Comparison of ENCODE assay signal across 26 mouse cellular contexts in genomic region chr11:17655840-17656239, GRCm38 (mm10).
DNase-seq lines count a peak whose midpoint lies in the region; ATAC-seq and TF ChIP-seq lines count a peak whose summit lies in the region.
"Had no signal": no experiment of that assay in that cellular context is flagged by ENCODE, and none has a peak within 500 bp of the region (broad histone marks: within the 10 kb centered on the region; RNA-seq: fewer than 3 reads in every experiment).

No protein-coding gene starts in this region.

- no peaks in the 10 kb centered on the region for H3K36me3 ChIP-seq in forebrain, postnatal 0 days (ENCODE audit: insufficient read depth)
- H3K36me3 ChIP-seq in forebrain, embryonic 10.5 days (replicated peaks): no peaks in the 10 kb centered on the region
- H3K36me3 ChIP-seq: embryonic facial prominence, embryonic 10.5 days; embryonic facial prominence, embryonic 12.5 days; forebrain, embryonic 12.5 days; G1E had no signal

- no peaks in the 10 kb centered on the region for H3K27me3 ChIP-seq in forebrain, postnatal 0 days (ENCODE audit: insufficient read depth, low read length)
- H3K27me3 ChIP-seq in forebrain, embryonic 10.5 days (ENCODE audit: poor library complexity, severe bottlenecking): no peaks in the 10 kb centered on the region
- H3K27me3 ChIP-seq: CH12.LX; embryonic facial prominence, embryonic 12.5 days; forebrain, embryonic 12.5 days; Patski had no signal

- no peaks in the 10 kb centered on the region for H3K9me3 ChIP-seq in forebrain, postnatal 0 days (ENCODE audit: low read length)
- H3K9me3 ChIP-seq in forebrain, embryonic 10.5 days: no peaks in the 10 kb centered on the region
- H3K9me3 ChIP-seq: embryonic facial prominence, embryonic 10.5 days; embryonic facial prominence, embryonic 12.5 days; forebrain, embryonic 12.5 days; G1E had no signal

- ATAC-seq in forebrain, postnatal 0 days: peak; percentile 47
- ATAC-seq: activated CD4-positive, CD25-positive, alpha-beta regulatory T cell, adult 4 months; CD4-positive, CD25-positive, alpha-beta regulatory T cell, adult 4 months; forebrain, embryonic 14.5 days; forebrain, embryonic 16.5 days; Patski had no signal

- H3K4me1 ChIP-seq in forebrain, postnatal 0 days (ENCODE audit: insufficient read depth): no peaks in the 10 kb centered on the region
- H3K4me1 ChIP-seq in forebrain, embryonic 10.5 days: no peaks in the 10 kb centered on the region
- H3K4me1 ChIP-seq: embryonic facial prominence, embryonic 10.5 days; embryonic facial prominence, embryonic 12.5 days had no signal

- no peak overlapping the region for H3K4me2 ChIP-seq in forebrain, postnatal 0 days (ENCODE audit: low read depth)
- H3K4me2 ChIP-seq: embryonic facial prominence, embryonic 12.5 days; forebrain, embryonic 12.5 days had no signal

- 75% methylated on average over 2 of the region's 2 CpGs for WGBS in forebrain, postnatal 0 days
- WGBS in forebrain, embryonic 10.5 days: 90% methylated on average over 2 of the region's 2 CpGs

- DNase-seq in forebrain, postnatal 0 days: peak; percentile 53
- DNase-seq in forebrain, embryonic 10.5 days (ENCODE audit: extremely low spot score, low spot score): no peak
- peak; percentile 8 to 57 for DNase-seq in frontal cortex, adult 2 months (ENCODE audit: extremely low spot score in 1 of 2, low spot score in 1 of 2)
- no peak for DNase-seq in frontal cortex, postnatal 14 days (ENCODE audit: low spot score in 2 of 2)
- DNase-seq in right cerebral cortex, postnatal 10 days (ENCODE audit: low spot score in 2 of 2): peak; percentile 60 to 67
- no peak for DNase-seq in right cerebral cortex, postnatal 36 days (ENCODE audit: low spot score in 2 of 2)
- peak; percentile 50 for DNase-seq in brain, adult 2 months (ENCODE audit: low read depth, low spot score)
- DNase-seq in thymus, postnatal 36 days: no peak
- DNase-seq: adrenal gland, adult 8-10 months; adrenal gland, postnatal 14 days; B cell, adult 2 months; cerebellum, adult 11-12 months; cerebellum, adult 2 months; cerebellum, adult 9-10 months; cerebellum, postnatal 10 days; cerebellum, postnatal 25 days had no signal

- no peak overlapping the region for H3K9ac ChIP-seq in forebrain, postnatal 0 days
- H3K9ac ChIP-seq: embryonic facial prominence, embryonic 12.5 days; forebrain, embryonic 12.5 days had no signal

- no peak for TF ChIP-seq CTCF in forebrain, postnatal 0 days (IDR thresholded peaks at IDR 0.05; ENCODE audit: low read depth)

- no peak overlapping the region for H3K27ac ChIP-seq in forebrain, postnatal 0 days (ENCODE audit: low read depth, low read length)
- H3K27ac ChIP-seq in forebrain, embryonic 10.5 days: no peak overlapping the region
- H3K27ac ChIP-seq: embryonic facial prominence, embryonic 10.5 days; embryonic facial prominence, embryonic 12.5 days; forebrain, embryonic 12.5 days had no signal

- no peak overlapping the region for H3K4me3 ChIP-seq in forebrain, postnatal 0 days (ENCODE audit: low read depth, low read length)
- no peak overlapping the region for H3K4me3 ChIP-seq in forebrain, embryonic 10.5 days
- H3K4me3 ChIP-seq: embryonic facial prominence, embryonic 10.5 days; embryonic facial prominence, embryonic 12.5 days; forebrain, embryonic 12.5 days had no signal

Comparison
In these comparisons a context has a peak if more than half of its experiments do, and no peak if none do; other contexts are left out.
1. DNase-seq: peak in forebrain, postnatal 0 days (single experiment), frontal cortex, adult 2 months (2 of 2), right cerebral cortex, postnatal 10 days (2 of 2) and brain, adult 2 months (single experiment); none in forebrain, embryonic 10.5 days (single experiment), frontal cortex, postnatal 14 days (0 of 2), right cerebral cortex, postnatal 36 days (0 of 2) and thymus, postnatal 36 days (0 of 2).